Mouse (Mus musculus) hindlimb bud, embryonic 11.5 days (tissue): ENCODE results near the gene Hunk.

ENCODE experiments used
- DNase-seq: peaks from one replicate; pipeline ENCODE4 v3.0.0-alpha.2; 2012; ENCODE audit warnings: low read depth, low spot score; ENCODE audit errors: extremely low spot score

The Hunk gene

DNA sequence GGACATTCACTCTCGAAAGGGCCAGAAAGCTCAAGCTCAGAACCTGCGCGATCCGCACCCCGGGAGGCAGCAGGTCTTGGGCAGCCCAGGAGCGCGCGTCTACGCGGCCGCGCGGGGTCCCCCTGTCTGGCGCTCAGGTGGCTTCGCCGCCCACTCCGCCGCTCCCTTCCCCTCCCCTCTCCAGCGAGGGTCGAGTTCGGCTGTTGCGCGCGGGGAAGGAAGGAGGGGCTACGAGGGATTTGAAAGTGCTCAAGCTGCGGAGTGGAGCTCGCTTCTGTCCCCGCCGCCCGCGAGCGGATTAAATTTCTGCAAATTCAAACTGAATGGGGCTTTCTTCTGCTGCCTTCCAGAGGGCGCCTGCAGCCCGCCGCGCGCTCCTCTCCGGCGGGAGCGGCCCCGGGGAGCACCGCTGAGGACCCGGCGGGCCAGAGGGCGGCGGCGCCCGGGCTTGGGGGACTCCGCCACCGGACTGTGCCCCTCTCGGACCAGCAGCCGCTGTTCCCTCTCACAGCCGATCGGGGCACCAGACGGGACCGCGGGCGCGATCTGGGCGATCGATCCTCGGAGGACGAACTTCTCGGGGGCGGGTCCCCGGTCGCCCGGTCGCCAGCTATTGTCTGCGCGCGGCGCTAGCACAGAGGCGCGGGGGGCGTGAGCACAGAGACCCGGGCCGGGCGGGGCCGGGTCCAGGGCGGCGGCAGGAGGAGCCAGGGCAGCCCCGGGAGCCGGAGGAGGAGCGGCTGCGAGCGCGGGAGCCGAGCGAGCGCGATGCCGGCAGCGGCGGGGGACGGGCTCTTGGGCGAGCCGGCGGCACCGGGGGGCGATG is at the start of gene Hunk:
TSS of gene Hunk (plus strand) at position 326 of the 826 bp plus-strand sequence.
- no peak for DNase-seq

DNA sequence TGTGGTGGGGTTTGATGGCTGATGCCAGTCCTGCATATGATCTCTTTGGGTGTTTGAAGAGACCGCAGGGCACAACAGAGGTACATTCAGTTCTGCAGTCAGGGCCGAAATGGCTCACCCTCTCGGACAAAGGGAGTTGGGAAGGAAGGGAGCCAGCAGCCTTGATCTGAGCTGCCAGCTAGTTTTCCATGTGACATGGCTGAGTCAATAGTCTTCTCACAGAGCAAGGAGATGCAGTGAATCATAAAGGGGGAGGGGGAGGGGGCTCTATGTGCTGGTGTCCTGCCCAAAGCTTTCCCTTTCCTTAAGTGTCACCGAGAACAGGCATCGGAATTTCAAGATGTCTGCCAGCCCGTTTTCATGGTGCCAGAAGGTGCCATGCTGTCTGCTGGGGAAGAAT is 46.8 kb upstream of the Hunk start:
- no peak for DNase-seq

DNA sequence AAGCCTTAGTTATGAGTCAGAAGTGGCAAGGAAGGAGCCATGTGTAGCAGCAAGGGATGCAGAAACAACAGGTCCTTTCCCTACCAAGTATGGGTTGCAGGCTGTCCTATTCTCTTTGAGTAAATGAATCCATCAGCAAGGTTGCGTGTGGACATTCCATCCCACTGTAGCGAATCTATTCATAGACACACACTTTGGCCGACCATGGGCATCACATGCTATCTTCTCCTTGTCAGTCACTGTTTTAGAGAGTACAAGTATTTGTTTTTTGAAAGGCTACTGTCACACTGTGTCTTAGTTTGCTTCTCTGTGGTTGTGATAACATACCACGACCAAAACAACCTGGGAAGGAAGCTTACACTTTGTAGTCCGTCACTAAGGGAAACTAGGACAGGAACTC is 44.7 kb upstream of the Hunk start:
- DNase-seq = no peak

DNA sequence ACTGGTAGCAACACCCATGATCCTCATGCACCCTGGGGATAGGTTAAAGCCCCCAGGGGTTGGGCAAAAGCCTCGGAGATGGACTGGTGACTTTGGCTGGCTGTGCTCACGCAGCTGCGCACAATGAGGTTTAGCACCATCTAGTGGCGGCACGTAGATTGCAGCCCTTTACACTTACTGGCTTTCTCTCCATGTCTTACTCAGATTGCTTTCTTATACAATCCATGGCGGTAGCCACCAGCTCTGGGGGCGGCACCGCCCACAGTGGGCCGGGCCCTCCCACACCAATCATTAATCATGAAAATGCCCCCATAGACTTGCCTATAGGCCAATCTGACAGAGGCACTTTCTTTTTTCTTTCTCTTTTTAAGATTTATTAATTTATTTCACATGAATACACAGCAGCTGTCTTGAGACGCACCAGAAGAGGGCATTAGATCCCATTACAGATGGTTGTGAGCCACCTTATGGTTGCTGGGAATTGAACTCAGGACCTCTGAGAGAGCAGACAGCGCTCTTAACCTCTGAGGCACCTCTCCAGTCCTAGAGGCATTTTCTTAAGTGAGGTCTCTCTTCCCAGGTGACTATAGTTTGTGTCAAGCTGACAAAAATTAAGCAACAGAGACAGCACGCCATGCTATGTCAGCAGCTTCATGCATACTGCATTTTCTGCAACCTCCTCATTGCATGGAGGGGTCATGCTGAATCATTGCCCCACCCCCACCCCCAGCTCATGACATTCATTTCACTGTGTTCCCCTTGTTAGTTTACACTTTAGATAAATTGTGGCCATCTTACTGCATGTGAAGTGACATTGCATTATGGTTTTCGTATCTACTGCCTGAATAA is 35.9 kb upstream of the Hunk start:
- DNase-seq = no peak

DNA sequence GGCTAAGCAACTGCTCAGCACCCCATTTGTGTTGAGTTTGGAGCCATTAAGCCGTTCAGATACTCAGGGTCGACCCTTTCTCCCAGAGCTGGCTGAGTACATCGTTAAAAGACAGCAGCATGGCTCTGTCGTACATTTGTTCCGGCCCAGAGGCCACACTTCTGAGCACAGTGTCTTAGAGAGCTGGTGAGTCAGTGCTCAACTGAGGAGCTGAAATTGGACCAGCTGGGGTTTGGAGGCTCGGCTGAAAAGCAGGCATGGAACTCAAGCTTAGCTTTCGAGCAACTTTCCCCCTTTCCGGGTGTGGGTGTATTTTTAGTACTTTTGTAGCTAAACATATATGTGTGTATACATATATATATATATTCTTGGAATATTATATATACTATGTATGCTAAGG is 34.1 kb upstream of the Hunk start:
- DNase-seq = no peak

GRCm38 (mm10) chr16:90352691-90353090 is 33.1 kb upstream of the Hunk start:
- DNase-seq = no peak

DNA sequence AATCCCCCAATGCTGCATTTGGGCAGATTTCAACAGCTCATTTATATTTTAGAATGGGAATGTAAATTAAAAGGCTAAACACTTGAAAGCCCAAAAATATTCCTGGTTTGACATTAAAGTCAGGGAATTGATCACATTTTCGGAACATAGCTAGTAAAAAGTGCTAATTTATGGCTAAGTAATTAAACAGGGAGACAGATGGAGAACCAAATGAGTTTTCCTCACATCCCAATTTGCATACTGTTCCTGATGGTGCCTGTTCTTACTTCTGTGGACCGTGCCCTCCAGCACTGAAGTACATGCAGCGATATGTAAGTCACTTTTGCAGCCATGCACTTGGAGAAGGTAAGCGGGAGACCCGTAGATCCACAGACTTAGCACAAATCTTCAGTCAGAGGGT is 32.7 kb upstream of the Hunk start:
- no peak for DNase-seq

DNA sequence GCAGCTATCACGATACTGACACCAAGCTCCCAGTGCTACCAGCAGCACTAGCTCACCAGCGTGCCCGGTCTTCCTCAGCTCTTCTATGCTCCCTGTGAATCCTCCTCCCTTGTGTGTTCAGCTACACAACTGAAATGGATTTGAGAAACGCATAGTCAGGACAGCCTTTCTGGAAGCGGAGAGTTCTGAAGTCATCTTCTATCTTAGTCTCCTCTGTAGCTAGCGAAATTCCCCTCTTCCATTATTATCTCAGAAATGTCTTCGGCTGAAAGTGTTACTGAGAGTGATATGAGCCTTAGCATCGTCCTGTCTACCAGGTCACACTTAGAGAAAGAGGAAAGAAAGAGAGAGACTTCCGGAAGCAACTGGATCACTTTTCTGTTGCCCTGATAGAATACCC is 26.5 kb upstream of the Hunk start:
- no peak for DNase-seq

GRCm38 (mm10) chr16:90359750-90360149 is 26.1 kb upstream of the Hunk start:
- DNase-seq = peak; percentile 8

- no peak for DNase-seq
Observed at GRCm38 (mm10) chr16:90360327-90360726, 25.5 kb upstream of the Hunk start.

GRCm38 (mm10) chr16:90362926-90363325 is 22.9 kb upstream of the Hunk start:
- DNase-seq = no peak

DNA sequence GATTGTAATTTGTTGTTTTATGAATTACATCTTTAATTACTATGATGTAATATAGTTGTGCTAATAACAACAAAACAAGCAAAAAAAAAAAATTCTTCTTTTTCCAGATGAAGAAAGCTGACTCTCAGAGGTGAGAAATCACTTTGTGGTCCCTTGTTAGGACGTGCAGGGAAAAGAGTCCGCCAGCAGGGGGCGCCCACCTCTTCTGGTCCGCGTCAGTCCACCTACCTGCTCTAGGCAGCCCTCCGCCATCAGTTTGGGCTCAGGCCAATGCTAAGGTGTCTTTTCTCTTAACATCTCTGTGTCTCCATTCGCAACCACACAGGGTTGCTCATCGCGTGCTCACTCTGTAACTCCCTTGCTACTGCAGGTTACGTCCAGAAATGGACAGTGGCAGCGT is 5.9 kb upstream of the Hunk start:
- DNase-seq = no peak

GRCm38 (mm10) chr16:90381633-90382032 is 4.2 kb upstream of the Hunk start:
- no peak for DNase-seq

- DNase-seq = no peak
Observed at GRCm38 (mm10) chr16:90382701-90383280, 3.0 kb upstream of the Hunk start.

DNA sequence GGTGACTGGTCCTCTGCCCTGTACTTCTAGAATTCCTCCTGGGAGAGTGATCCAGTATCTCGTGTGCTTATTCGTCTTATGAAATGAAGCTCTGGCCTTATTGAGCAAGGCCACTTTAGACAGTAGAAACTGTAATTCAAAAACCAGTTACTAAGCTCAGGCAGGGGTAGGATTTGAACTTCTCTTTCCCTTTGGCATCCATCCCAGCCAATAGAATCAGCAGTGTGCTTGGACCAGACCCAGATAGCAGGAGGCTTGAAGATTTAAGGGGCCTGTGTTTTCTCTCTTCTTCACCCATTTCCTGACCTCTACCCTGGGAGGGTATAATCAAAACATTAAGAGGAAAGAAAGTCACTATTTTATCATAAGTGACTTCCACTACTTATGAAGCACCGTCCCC is 1.8 kb upstream of the Hunk start:
- DNase-seq = no peak

- DNase-seq = no peak
Observed at GRCm38 (mm10) chr16:90384846-90385245, 967 bp upstream of the Hunk start.

GRCm38 (mm10) chr16:90385326-90385687 is 506 bp upstream of the Hunk start:
- no peak for DNase-seq

- DNase-seq = no peak
Observed at GRCm38 (mm10) chr16:90386514-90387160, 824 bp downstream of the Hunk start.

- DNase-seq = no peak
Observed at GRCm38 (mm10) chr16:90387161-90387671, 1.4 kb downstream of the Hunk start.

DNA sequence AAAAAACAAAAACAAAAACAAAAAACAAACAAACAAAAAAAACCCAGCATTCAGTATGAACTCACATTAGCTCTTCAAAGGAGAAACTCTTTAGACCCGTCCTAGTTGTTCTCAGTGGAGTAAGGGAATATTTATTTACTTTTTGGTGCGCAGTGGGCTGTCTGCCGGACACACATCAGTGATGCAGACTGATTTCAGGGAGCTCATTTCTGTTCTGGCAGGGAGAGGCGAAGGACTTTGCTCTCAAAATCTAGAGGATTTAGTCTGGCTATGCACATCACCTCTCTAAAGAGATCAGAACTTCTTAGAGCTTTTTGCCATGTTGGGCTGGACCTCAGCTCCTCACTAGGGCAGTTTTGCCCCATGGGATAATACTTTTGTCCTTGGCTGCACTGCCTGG is 2.1 kb downstream of the Hunk start:
- DNase-seq = no peak

DNA sequence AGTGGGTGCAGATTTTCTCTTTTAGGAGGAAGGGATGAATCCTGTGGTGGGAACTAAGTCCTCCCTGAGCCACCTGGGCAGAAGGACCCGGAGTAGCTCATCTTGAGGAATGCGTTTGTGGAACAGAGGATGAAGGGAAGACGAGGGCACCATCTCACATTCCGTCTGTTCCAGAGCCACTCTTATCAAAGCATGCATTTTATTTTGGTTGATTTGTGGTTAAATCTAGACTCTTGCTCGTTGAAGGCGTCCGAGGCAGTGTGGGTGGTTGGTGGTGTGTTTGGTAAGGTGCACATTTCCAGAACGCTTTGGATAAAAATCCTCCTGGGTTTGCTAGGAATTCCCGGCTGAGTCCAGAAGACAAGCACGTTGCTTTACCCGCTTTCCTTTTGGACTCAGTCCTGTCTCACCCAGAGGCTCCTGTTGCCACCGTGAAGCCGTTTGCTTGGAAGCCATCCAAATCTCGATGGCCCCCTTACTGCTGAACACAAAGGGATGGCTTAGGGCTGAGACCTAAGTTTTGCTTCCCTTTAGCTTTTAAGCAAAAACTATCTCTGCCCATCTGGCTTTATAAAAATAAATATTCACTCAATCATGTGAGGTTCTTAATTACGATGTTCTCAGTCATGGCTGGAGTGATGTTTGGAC is 3.4 kb downstream of the Hunk start:
- no peak for DNase-seq
